Mouse (Mus musculus) myocyte (in vitro differentiated cells): ENCODE results near the gene Aen. TPM values are rescaled to one million over a fixed set of nuclear protein-coding genes. Genes with fewer than 3 reads are reported as not detected.

ENCODE experiments used
- H3K27me3 ChIP-seq: one replicate; pipeline ENCODE4 v1.6.1; 2011; ENCODE audit not compliant: control insufficient read depth, insufficient read depth, insufficient read length
- H3K36me3 ChIP-seq: one replicate; pipeline ENCODE4 v1.6.1; 2011; ENCODE audit not compliant: control insufficient read depth, insufficient read depth
- H3K4me2 ChIP-seq: one replicate; pipeline ENCODE4 v1.6.1; 2011; ENCODE audit warnings: low read depth, control low read depth
- H3K4me3 ChIP-seq: one replicate; pipeline ENCODE4 v1.5.1; 2011; ENCODE audit warnings: mild to moderate bottlenecking, control low read depth, moderate library complexity
- H3K79me2 ChIP-seq: one replicate; pipeline ENCODE4 v1.6.1; 2011; ENCODE audit not compliant: control insufficient read depth, insufficient read depth
- H3ac ChIP-seq: one replicate; pipeline ENCODE4 v1.6.1; 2011; ENCODE audit not compliant: control insufficient read depth, insufficient read length
- MAX ChIP-seq: IDR thresholded peaks from one replicate; pipeline ENCODE4 v1.6.1; 2011; ENCODE audit warnings: low read depth, mild to moderate bottlenecking, control low read depth
- POLR2A ChIP-seq: IDR thresholded peaks from one replicate; pipeline ENCODE4 v1.6.1; 2011; ENCODE audit warnings: low read depth, mild to moderate bottlenecking, control low read depth, moderate library complexity; ENCODE audit not compliant: insufficient read length
- POLR2AphosphoS2 ChIP-seq: IDR thresholded peaks from one replicate; pipeline ENCODE4 v1.6.1; 2011; ENCODE audit warnings: low read depth, control low read depth; ENCODE audit not compliant: insufficient read length
- SRF ChIP-seq: IDR thresholded peaks from one replicate; pipeline ENCODE4 v1.6.1; 2011; ENCODE audit warnings: low read depth; ENCODE audit not compliant: control insufficient read depth, insufficient read length
- TCF12 ChIP-seq: IDR thresholded peaks from one replicate; pipeline ENCODE4 v1.6.1; 2011; ENCODE audit warnings: mild to moderate bottlenecking, control low read depth; ENCODE audit not compliant: poor library complexity, insufficient read depth, severe bottlenecking
- polyA plus RNA-seq: library from polyadenylated mRNA; unstranded; fragments of >200 nt; fragmentation: generic; extraction: Trizol; gene quantifications from one replicate; pipeline ENCODE4 v1.2.1, GENCODE M21; 2012; ENCODE audit warnings: missing spikeins

Aen gene
- polyA plus RNA-seq, 1 experiment = 52.8 TPM

GRCm38 (mm10) chr7:78955086-78955485, 59.4 kb downstream of the Aen start:
- Histone ChIP-seq H3ac (no peak overlapping the region), H3K27me3 (peaks cover 8% of the 10 kb centered on the region)

GRCm38 (mm10) chr7:78958499-78959073, 62.9 kb downstream of the Aen start:
- Histone ChIP-seq H3K4me2 (no peak overlapping the region), H3K79me2 (no peaks in the 10 kb centered on the region), H3K4me3 (no peak overlapping the region), H3K27me3 (peaks cover 9% of the 10 kb centered on the region), H3ac (no peak overlapping the region), H3K36me3 (no peaks in the 10 kb centered on the region)
- no peak for TF ChIP-seq SRF
- no peak for TF ChIP-seq POLR2A
- no peak for TF ChIP-seq TCF12
- TF ChIP-seq POLR2AphosphoS2 = no peak

More at GRCm38 (mm10) chr7:78955086-78955485, 59.4 kb downstream of the Aen start:
- TF ChIP-seq POLR2AphosphoS2 (no peak), MAX (no peak), SRF (no peak), TCF12 (no peak)
- no peak overlapping the region for H3K4me2 ChIP-seq
- no peak overlapping the region for H3K4me3 ChIP-seq
- H3K36me3 ChIP-seq = no peaks in the 10 kb centered on the region
- H3K79me2 ChIP-seq = no peaks in the 10 kb centered on the region

Other genes starting within 250 kb of the Aen start
- gene Ntrk3, start 157.8 kb upstream of the Aen start, polyA plus RNA-seq = 0.17 TPM
- 57.7 TPM for gene Mrps11, start 112.7 kb upstream of the Aen start, polyA plus RNA-seq
- 22.3 TPM for gene Mrpl46, start 112.3 kb upstream of the Aen start, polyA plus RNA-seq
- 12.0 TPM for gene Det1, start 48.6 kb upstream of the Aen start, polyA plus RNA-seq
- 10.5 TPM for gene Isg20, start 17.6 kb downstream of the Aen start, polyA plus RNA-seq
- gene Acan, start 157.6 kb downstream of the Aen start, polyA plus RNA-seq = not detected
- 0.10 TPM for gene Hapln3, start 235.2 kb downstream of the Aen start, polyA plus RNA-seq